Mouse (Mus musculus): Measurements from ENCODE around the gene Zfp986.
"Not testable (repeated sequence)": the region's sequence is repeated elsewhere in the genome, so short reads cannot be mapped to it uniquely, and the experiment has no call there.

Zfp986 gene

DNA sequence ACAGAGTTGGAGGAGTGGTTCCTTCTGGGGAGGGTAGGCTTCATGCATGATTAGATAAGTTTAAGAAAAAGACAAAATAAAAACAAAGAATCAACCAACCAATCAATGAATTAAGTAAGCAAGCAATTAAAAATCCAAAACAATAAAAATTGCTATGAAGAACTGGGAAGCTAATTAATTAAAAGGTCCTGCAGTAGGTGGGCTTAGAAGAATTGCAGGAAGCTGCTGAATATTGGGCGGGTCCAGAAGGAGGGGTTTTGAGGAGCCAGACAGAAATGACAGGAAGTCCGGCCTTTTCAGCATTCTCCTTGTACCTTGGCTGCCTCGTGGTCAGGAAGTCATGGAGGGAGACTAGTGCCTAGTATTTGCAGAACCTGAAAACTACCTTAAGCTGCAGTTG is at the start of gene Zfp986:
TSS of gene Zfp986 (plus strand) at position 301 of the 400 bp plus-strand sequence.
- not testable (repeated sequence) for H3K27me3 ChIP-seq (ENCODE audit: insufficient read depth, low read length)

DNA sequence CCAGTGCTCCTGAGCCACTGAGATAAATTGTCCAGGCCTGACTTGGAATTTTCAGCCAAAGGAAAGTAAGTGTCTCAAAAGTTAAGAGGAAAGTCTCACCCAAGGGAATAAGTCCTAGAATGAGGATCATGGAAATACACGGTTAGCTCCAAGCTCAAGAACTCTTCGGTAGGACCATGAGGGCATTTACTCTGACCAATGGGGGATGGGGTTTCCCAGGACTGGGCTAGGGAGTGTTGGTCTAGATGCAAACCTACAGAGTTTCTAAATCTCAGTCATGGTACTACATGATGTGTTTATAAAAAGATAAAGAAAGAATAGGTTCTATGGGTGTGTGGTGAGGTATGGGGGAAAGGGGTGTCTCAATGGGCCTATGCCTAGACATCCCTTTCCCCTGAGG is 48.6 kb upstream of the Zfp986 start:
- not testable (repeated sequence) for H3K9me3 ChIP-seq (ENCODE audit: low read length); H3K36me3 ChIP-seq (ENCODE audit: insufficient read depth, low read length); H3K4me1 ChIP-seq (replicated peaks; ENCODE audit: low read depth, low read length); H3K27me3 ChIP-seq (ENCODE audit: insufficient read depth, low read length); H3K4me3 ChIP-seq (replicated peaks; ENCODE audit: low read length)

More for the DNA sequence above, at the start of gene Zfp986:
- not testable (repeated sequence) for H3K9me3 ChIP-seq (ENCODE audit: low read length); H3K4me3 ChIP-seq (replicated peaks; ENCODE audit: low read length); H3K4me1 ChIP-seq (replicated peaks; ENCODE audit: low read depth, low read length); H3K36me3 ChIP-seq (ENCODE audit: insufficient read depth, low read length)

DNA sequence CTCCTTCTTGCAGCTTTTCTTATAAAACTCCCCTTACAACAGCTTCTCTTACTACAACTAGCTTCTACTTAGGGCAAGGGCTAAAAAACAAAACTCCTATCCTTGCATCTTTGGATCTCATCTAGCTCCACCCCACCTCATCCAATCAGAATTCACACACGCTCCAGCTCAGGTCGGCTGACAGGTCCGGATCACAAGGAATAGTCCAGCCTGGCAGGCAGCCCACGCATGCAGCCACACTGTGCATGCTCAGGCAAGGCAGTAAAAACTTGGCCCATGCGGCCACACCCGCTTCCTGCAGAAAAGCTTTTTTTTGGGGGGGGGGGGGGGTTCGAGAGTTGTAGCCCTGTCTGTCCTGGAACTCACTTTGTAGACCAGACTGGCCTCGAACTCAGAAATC is 43.0 kb upstream of the Zfp986 start:
- H3K4me3 ChIP-seq (replicated peaks; ENCODE audit: low read length); H3K9me3 ChIP-seq (ENCODE audit: low read length); H3K36me3 ChIP-seq (ENCODE audit: insufficient read depth, low read length); H3K4me1 ChIP-seq (replicated peaks; ENCODE audit: low read depth, low read length); H3K27me3 ChIP-seq (ENCODE audit: insufficient read depth, low read length): not testable (repeated sequence)

DNA sequence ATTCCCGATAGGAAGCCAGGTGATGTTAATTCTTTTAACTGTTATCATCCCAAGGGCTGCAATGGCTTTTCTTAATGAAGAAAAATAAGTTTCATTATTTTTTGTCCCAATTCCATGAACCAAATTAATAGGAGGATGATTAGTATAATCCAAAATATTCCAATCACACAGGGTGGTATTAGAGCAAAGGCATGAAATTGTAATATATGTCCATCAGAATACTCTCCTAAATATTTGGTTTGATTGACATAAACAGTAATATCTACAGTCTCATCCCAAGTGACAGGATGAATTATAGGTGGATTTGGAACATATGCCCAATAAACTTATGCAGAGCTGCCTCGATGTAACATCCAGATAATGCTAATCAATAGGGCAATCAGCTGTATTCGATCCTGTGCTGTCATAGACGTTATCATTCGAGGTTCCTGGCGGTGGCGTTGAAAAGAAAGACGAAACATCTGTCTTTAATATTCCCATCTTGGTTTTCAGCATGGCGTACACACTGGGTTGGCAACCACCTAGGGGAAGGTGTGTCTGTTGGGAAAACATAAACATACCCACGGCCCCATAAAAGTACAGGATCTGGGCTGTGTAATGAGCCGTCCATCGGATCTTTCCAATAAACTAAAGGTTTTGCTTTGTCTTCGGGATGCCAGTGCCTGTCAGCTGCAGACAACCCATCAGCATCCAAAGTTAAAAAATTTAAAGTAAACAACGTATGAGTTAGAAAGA is 37.1 kb upstream of the Zfp986 start:
- not testable (repeated sequence) for H3K9me3 ChIP-seq (ENCODE audit: low read length); H3K27me3 ChIP-seq (ENCODE audit: insufficient read depth, low read length); H3K4me1 ChIP-seq (replicated peaks; ENCODE audit: low read depth, low read length); H3K36me3 ChIP-seq (ENCODE audit: insufficient read depth, low read length); H3K4me3 ChIP-seq (replicated peaks; ENCODE audit: low read length)

DNA sequence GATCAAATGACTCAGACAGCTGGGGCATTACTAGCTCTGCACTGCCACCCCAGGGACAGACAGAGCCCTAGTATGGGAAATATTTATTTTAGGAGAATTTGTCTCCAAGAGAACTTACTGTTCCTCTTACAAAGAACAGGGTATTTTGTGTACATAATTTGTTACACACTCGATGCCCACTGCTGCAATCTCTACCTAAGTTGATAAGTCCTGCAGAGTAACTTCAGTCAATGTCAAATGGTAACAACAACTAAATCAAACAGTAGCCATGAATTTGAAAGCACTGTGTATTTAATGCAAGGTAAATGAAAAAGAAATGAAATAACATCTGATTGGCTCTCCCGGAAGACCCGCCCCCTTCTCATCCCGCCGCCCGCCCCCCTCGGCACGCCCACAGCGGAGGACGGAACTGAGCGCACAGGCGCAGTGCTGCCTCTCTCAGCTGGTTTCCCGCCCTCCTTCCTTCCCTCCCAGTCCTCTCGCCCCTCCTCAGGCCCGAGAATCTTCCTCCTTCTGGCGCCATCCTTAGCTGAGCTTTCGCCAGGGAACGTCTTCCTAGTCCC is 32.2 kb upstream of the Zfp986 start:
- H3K4me1 ChIP-seq (replicated peaks; ENCODE audit: low read depth, low read length); H3K36me3 ChIP-seq (ENCODE audit: insufficient read depth, low read length); H3K4me3 ChIP-seq (replicated peaks; ENCODE audit: low read length): not testable (repeated sequence)

DNA sequence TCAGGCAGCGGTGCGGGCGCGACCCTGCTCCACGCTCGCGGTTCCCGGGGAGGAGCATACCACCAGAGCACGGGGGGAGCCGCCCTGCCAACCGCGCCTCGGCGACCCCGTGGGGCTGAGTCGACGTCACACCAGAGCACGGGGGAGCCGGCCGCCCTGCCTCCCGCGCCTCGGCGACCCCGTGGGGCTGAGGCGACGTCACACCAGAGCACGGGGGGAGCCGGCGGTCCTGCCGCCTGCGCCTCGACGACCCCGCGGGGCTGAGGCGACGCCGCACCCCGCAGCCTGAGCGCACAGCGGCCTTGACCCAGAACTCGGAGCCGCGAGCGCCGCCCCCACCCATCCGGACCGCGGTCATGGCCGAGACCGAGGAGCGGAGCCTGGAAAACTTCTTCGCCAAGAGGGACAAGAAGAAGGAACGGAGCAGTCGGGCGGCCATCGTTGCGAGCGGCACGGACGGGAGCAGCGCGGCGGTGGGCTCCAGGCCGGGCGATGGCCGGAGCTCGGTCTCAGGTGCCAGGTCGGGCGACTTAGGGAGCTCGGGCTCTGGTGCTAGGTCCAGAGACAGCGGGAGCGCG is 31.6 kb upstream of the Zfp986 start:
- H3K36me3 ChIP-seq (ENCODE audit: insufficient read depth, low read length); H3K27me3 ChIP-seq (ENCODE audit: insufficient read depth, low read length); H3K9me3 ChIP-seq (ENCODE audit: low read length); H3K4me1 ChIP-seq (replicated peaks; ENCODE audit: low read depth, low read length): not testable (repeated sequence)
- peak overlapping the region; percentile 73 for H3K4me3 ChIP-seq (replicated peaks; ENCODE audit: low read length)

More for the DNA sequence above, 32.2 kb upstream of the Zfp986 start:
- H3K9me3 ChIP-seq (ENCODE audit: low read length); H3K27me3 ChIP-seq (ENCODE audit: insufficient read depth, low read length): not testable (repeated sequence)

DNA sequence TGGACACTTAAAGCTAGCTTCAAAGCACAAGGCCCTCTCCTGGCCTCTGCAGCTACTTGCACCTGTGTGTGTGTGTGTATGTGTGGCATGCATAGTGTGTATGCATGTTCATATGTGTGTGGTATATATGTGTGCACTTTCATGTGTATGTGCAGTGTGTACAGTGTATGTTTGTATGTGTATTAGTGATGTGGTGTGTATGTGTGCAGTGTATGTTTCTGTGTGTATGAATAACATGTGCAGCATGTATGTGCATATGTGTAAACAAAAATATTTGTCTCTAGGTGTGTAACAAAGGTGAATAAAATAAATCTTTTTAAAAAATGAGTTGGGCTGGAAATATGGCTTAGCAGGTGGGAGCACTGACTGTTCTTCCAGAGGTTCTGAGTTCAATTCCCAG is 21.8 kb upstream of the Zfp986 start:
- not testable (repeated sequence) for H3K27me3 ChIP-seq (ENCODE audit: insufficient read depth, low read length); H3K36me3 ChIP-seq (ENCODE audit: insufficient read depth, low read length); H3K9me3 ChIP-seq (ENCODE audit: low read length); H3K4me1 ChIP-seq (replicated peaks; ENCODE audit: low read depth, low read length); H3K4me3 ChIP-seq (replicated peaks; ENCODE audit: low read length)

DNA sequence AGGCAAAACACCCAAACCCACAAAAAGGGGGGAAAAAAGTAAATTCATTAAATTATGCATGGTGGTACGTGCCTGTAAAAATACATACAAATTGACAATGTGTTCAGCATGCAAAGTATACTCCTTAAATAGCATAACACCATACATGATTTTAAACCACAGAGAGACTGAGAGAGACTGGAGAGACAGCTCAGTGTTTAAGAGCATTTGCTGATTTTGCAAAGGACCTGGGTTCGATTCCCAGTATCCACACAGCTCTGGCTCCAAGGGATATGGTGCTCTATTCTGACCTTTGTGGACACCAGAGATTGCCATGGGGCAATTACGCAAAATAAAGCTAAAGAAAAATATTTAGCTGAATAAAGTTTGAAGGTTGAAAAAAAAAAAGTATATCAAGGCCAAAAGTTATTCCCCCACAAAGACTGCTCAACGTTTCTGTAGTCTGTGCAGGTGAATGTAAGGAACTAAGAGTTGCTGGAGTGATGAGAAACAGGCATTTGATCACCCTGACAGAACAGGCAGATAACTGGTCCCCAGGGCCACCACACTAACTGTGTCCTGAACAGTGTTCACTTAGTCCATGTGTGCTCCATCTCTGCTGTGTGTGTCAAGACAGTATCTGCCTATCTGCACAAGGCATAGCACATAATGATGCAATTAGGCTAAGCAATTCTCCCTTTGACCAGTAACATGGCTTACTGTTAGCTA is 20.3 kb upstream of the Zfp986 start:
- not testable (repeated sequence) for H3K36me3 ChIP-seq (ENCODE audit: insufficient read depth, low read length); H3K9me3 ChIP-seq (ENCODE audit: low read length); H3K4me1 ChIP-seq (replicated peaks; ENCODE audit: low read depth, low read length); H3K27me3 ChIP-seq (ENCODE audit: insufficient read depth, low read length); H3K4me3 ChIP-seq (replicated peaks; ENCODE audit: low read length)

DNA sequence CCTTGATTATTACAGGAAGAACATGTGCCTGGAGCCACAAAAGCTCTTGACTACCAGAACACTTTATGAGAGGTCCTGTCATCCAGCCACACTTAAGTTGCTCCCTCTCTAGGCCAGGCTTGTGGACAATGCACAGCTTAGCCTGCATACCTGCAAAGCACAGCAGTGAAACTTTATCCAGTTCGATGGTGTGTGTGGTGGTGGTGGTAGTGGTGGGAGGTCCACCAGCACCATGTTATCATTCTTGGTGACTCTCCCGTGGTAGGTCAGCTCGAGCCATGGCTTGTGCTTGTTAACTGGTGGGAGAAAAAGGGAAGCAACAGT is 19.7 kb upstream of the Zfp986 start:
- not testable (repeated sequence) for H3K9me3 ChIP-seq (ENCODE audit: low read length); H3K4me1 ChIP-seq (replicated peaks; ENCODE audit: low read depth, low read length); H3K27me3 ChIP-seq (ENCODE audit: insufficient read depth, low read length); H3K4me3 ChIP-seq (replicated peaks; ENCODE audit: low read length); H3K36me3 ChIP-seq (ENCODE audit: insufficient read depth, low read length)

DNA sequence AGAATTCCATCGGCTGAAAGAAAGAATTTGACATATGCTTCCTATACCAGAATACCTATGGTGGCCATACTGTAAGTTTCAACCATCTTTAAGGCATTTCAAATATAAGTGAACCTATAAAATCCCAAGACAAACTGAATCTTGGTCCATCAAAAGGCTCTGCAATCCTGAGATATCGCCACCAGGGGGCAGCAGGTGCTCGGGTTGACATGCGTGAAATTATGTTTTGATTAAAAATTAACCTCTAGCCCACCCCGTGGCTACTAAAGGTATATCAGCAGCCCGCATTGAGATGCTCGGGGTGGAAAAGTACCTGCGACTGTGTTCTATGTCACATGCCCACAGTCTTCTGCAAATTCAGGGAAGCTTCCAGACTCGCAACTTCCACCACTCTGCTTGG is 17.2 kb upstream of the Zfp986 start:
- H3K9me3 ChIP-seq (ENCODE audit: low read length); H3K4me3 ChIP-seq (replicated peaks; ENCODE audit: low read length); H3K4me1 ChIP-seq (replicated peaks; ENCODE audit: low read depth, low read length); H3K36me3 ChIP-seq (ENCODE audit: insufficient read depth, low read length); H3K27me3 ChIP-seq (ENCODE audit: insufficient read depth, low read length): not testable (repeated sequence)

DNA sequence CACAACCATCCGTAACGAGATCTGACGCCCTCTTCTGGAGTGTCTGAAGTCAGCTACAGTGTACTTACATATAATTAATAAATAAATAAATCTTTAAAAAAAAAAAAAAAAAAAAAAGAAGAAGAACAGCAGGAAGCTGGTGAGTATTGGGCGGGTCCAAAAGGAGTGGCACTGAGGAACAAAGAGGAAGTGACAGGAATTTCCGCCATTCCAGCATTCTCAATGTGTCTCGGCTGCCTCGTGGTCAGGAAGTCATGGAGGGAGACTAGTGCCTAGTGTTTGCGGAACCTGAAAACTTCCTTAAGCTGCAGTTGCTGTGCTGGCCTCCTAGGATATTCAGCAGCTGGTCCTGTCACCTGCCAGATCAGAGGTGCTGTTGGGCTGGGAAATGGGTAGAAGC is 4.7 kb upstream of the Zfp986 start:
- not testable (repeated sequence) for H3K9me3 ChIP-seq (ENCODE audit: low read length); H3K36me3 ChIP-seq (ENCODE audit: insufficient read depth, low read length); H3K4me1 ChIP-seq (replicated peaks; ENCODE audit: low read depth, low read length); H3K27me3 ChIP-seq (ENCODE audit: insufficient read depth, low read length)
- H3K4me3 ChIP-seq (replicated peaks; ENCODE audit: low read length), result peak overlapping the region; percentile 68
